Mouse (Mus musculus) ovary, adult 18-20 months (tissue): ENCODE data around the gene C3ar1.

Experiments
- DNase-seq: peaks from one replicate; pipeline ENCODE4 v3.0.0; 2022; ENCODE audit warnings: low spot score, mixed read lengths

Gene C3ar1

DNA sequence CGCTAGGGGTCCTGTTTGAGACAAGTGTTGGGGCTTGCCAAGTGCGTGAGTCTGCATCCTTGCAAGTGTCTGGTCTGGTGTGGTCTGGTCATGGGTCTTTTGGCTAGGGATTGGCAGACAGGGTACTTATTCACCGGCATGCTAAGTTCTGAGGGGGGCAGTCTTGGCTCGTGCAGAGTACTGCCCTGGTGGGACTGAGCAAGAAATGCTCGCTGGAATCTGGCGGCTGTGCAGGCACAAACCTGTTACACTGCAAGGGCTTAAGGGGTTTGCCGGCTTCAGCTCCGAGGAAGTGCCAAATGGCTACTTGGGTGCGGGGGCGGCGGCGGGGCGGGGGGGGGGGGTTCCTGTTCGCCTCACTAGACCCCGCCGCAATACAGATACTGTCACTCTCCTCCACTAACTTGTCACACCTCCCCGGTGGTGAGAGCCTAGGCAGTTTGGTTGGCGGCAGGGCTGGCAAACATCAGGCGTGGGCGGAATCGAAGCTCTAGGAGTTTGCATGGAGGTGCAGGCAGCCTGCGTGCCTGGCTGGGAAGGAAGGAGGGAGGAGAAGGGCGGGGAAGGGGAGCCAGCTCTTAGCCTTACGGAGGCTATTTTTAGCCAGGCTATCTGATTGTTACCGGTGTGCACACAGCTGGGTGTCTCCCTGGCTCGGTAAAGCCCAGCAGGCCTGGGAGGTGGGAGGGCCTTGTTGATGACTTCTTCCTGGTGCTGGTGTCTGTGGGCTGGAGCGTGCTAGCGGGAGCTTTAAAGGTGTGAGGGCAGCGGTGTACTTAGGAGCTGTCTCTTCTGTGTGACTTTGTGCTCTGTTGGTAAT lies 29.8 kb downstream of the C3ar1 start:
- DNase-seq: peak; percentile 76

DNA sequence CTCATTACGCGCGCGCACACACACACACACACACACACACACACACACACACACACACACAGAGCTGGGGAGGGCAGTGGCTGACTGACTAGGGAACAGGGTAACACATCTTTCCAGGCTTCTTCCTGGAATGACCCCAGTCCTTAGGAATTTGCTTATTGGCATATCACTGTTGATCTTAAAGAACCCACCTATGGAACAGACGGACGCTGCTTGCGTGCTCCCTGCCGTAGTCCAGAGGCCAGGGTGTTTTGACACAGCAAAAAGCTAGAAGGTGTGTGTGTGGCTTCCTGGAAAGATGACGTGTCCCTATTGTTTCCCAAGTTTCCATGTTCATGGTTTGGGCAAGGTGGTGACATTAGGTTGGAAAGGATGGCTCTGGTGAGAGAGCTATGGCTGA lies 30.8 kb downstream of the C3ar1 start:
- no peak for DNase-seq

DNA sequence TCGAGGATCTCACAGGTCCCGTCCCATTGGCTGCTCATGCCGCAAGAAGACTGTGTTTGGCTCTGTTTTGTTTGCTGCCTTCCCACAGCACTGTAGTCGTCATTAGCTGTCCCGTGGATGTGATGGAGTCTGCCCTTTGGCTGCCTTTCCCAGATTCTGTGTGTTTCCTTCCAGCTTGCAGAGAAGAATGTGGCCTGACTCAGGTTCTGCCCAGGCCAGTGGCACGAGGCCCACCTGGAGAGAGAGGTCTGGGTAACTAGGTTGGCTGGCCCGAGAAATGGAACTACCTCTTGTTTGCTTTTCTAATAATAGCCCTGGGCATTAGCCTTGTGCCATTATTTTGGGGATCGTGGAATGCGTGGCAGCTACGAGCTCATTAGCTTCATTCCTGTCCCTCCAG lies 31.9 kb downstream of the C3ar1 start:
- DNase-seq: no peak

DNA sequence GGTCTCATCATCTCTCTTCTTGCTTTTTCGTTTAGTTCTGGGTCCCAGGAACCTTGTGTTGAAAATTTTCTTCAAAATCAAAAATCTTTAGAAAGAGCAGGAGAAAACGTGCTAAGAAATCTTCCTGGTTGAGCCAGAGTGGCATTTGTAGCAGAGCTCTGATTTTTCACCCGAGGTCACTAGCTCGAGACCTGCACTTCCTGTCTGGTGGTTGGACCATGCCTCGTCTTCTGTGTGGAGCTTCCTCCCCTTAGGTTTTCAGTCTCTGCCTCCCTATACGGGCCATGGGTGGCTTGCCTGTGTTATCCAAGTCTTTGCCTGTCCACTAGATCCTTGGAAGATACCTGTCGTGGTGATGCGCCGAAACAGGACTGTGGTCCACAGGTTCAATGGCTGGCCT lies 34.1 kb downstream of the C3ar1 start:
- no peak for DNase-seq

DNA sequence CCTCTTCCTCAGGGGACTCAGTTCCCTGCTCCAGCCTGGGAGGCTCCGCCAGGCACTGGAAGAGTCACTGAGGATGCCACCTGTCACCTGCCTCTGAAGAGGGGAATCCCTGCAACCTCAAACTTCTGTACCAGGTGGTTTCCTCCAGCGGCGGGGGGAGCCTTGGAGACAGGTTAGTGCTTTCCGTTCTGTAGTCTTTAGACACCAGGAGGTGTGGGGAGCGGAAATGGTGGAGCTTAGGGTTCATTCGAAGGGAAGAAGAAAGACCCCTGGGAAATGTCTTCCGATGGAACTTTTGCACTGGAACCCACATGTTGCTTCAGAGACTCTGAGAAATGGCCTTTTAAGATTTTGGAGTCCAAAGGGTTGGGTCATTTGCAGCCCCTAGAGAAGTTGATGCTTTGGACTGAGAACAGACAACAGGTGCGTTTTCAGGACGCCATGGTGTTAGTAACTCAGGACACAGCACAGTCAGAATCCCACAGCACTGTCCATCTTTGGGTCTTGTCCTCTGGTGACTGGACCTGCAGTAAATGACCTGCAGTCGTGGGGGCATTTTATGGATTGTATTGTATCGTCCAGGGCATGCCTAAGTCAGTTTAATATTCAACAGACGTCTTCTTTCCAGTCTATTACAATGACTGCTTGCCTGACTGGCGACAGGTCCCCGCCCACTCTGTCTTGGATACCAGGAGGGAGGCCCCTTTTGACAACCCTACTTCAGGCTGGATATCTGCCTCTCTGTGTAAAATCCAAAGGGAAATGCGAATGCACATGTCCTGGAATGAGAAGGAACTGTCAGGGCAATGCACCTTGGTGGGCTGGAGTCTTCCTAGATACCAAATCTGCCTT lies 34.9 kb downstream of the C3ar1 start:
- DNase-seq: no peak

DNA sequence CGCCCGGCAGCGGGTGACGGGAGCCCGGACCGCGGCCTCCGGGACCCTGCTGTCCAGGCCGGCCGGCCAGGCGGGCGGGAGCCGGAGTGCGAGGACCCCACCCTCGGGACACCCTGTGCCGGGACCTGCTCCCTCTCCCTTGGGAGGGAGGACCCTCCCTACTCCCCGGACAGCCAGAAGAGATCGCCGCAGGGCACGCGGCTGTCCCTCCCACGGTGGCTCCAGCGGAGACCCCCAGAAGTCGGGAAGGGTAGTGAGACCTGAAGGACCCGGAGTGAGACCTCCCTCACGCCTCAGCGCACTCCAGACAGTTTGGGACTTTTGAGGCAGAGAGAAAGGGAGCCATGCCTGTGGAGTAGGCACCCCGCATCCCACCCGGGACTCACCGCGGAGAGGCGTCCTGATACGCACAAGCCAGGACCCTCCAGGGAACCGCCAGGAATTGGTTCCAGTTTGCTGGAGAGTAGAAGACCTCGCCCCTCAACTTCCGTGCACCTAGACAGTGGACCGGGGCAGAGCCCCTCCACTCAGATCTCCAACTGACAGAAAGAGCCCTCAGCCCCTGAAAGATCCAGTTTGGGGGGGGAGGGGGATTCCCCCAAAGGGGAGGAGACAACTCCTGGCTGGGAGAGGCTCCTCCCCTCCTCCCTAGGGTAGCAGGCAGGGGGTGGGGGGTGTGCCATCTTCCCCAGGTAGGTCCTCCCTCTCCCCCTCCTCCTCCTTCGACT lies 35.7 kb downstream of the C3ar1 start:
- no peak for DNase-seq

DNA sequence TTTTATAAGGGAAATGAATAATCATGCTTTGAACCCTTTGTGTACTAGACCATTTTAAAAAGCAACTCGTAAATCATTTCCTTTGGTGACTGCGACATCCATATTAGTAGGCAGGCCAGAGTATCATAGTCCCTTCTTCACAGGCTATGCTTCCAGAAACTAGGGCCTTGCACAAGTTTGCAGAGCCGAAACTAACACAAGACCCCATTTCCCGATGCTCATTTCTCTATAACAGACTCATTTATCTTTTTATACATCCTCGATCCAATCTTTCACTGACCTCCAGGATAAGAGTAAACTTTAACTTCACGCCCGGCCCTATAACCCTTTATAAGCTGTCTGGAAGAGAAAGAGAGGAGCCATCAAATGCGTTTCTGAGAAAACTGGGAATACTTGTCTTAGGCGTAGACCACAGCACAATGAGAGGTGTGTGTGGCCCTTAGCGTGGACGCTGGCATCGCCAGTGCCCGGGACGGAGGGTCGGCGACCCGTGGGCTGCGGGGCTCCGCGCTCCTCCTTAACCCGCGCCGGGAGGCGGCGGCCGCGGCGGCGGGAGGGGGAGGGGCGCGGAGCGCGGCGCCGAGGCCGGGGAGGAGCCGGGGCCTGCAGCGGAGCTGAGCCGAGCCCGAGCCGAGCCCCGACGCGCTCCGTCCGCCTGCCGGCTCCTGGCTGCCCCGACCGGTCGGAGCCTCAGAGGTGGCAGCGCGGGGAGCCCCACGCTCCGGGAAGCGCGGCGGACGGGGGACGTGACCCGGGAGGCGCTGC lies 36.5 kb downstream of the C3ar1 start, which contains the start of gene Foxj2:
TSS of gene Foxj2 (plus strand) at position 609 of the 765 bp plus-strand sequence.
- DNase-seq: peak; percentile 57

DNA sequence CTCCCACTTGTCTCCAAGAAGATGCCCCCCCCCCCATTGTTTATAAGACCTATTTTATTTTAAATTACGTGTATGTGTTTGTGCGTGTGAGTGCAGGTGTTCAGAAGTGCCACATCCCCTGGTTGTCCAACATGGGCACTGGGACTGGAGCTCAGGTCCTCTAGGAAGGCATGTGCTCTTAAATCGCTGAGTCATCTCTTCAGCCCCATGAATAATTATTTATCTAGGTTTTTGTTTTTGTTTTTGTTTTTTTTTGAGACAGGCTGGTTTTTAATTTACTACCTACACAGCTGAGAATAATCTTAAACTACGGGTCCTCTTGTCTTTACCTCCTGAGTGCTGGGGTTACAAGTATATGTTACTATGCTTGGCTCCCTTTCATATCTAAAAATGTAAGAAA lies 42.3 kb downstream of the C3ar1 start:
- no peak for DNase-seq

DNA sequence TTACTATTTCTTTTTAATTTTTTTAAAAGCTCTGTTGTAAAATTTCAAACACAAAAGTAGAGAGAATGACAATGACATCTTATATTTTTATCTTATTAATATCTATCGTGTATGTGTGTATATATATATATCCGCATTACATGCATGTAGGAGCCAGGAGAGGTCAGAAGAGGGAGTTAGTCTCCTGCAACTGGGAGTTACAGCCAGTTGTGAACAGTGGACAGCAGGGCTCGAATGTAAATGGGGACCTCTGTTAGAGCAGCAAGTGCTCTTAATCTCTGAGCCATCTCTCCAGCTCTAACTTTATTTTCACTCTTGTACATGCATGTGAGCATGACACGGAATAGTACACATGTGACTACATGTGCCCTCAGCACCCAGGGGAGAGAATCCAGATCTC lies 43.2 kb downstream of the C3ar1 start:
- no peak for DNase-seq

DNA sequence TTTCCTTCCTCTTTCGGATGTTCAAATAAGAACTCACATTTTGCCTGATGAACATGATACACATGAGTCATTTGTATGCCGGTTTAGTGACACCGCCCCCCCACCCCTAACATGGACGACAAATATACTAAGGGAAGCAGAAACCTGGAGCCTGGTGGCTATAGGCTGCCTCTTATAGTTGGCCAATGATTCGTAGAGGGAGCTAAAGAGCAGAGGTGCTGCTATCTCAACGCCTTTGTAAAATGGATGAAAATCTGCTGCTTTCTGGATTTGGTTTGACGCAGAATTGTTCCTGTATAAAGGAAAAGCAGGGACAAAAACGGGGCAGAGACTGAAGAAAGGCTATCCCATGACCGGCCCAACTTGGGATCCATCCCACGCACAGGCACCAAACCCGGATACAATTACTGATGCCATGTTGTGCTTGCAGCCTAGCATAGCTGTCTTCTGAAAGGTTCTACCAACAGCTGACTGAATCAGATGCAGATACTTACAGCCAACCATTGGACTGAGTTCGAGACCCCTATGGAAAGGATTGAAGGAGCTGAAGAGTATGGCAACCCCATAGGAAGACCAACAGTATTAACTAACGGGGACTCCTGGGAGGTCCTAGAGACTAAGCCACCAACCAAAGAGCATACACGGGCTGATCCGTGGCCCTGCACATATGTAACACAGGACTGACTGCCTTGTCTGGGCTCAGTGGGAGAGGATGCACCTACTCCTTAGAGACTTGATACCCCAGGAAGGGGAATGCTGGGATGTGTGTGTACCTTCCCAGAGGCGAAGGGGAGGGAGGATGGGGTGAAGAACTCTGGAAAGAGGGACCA lies 44.0 kb downstream of the C3ar1 start:
- no peak for DNase-seq

DNA sequence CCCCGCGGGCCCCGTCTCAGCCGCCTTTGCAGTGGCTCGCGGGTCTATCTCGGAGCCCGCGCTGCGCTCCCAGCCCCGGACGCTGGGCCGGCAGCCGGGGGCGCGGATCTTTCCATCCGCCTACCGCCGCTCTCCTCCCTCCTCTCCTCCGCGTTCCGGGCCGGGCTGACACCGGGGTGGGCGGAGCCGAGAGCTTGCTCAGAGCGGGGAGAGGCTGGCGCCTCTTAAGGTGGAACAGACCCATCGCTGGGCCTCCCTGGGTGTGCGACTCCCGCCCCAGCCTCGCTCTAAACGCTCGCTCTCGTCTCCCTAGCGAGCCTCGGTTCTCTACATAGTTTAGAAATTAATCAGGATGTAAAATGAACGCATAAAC lies 44.7 kb downstream of the C3ar1 start:
- peak; percentile 92 for DNase-seq

DNA sequence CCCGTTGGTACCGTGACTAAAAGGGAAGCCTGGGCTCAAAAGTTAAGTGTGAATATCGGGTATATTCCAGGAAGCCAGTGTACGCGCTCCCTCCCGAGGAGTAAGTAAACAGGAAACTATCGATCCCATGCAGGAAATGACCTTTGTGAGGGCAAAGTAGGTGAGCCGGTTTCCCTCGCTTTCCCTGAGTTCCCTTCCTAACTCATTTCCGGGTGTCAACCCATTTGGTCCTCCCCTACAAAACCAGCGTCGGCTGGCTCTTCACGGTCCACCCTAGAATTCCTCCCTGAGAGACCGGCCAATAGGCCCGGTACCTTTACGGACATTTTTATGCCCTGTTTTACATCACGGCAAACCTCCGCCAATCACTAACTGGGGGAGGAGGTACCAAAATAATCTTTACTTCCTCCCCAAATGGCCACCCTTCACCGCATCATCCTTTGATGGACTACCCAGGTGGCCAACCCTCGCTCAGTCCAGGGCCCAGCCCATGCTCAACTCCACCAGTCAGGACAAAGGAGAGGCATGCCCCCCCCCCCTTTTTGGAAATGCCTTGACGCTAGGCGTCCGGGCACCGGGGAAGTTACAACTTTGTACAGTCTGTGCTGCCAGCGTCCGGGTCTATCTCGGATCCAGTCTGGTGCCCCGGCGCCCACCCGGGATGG lies 45.2 kb downstream of the C3ar1 start:
- DNase-seq: peak; percentile 98

DNA sequence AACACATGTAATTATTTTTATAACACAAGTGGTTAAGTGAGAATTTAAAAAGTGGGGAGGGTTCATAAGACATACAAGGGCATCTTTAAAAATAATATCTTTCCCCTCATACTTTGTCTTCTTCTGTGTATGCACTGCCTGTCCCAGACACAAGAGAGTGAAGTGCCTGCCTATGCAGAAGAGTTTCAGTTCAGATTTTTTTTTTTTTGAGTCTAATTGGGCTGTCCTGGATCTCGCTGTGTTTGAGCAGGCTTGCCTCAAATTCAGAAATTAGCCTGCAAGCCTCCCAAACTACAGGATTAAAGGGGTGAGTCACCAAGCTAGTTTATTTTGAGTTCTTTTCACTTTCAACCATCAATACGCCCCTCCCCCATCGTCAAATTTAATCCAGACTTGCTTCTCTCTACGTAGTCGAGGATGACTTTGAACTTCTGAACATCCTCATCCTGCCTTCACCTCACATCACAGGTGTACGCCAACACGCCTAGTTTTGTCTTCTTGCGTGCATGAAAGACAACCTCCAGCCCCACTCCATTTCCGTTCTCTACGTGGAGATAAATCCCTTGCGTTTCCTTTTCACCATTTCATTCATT lies 45.8 kb downstream of the C3ar1 start:
- DNase-seq: no peak

DNA sequence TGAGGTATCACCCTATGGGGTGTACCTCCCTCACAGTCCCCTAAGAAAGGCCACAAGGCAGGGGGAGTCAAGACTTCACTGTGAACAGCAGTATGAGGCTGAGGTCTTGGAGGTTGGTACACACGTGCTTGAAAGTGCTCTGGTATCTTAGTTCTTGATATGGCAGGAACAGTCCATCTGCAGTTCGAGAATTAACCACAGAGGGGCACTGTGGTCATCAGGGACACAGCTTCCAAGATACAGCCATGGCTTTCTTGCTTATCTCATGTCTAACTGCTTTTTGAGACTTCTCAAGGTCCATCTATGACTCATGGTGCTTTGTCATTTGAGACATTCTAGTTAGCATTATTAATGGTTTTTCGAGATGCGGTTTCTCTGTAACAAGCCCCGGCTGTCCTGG lies 51.5 kb downstream of the C3ar1 start:
- peak; percentile 50 for DNase-seq

DNA sequence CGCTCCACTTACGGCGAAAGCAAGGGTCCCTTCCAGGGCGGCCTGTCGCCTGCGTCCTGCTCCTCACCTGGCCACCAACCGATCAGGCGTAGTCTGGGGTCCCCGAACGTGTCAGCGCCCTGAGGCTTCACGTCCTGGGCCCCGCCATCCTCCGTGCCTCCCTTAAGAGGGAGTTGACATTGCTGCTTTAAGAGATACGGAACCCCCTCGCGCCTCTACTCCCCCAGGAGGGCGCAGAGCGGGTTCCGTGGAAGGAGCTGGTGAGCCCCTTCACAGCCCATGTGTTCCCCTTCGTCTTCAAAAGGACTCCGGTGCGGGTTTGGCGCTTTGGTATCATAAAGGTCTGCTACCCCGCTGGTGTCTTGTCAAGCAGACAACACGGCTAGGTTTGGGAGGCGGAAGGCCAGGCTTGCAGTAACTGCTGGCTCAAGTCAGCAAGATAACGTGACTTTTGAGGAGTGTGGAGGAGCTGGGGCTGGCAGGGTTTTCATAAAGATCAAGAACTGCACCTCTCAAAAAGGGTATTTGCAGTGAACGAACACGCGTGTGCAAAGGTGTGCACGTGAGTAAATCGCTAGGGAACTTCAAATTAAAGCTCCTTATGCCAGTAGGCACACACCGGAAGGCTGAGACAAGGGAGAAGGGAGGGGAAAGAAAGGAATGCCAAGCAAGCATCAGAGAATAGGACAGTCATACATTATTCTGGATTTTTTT lies 54.0 kb downstream of the C3ar1 start:
- DNase-seq: no peak

DNA sequence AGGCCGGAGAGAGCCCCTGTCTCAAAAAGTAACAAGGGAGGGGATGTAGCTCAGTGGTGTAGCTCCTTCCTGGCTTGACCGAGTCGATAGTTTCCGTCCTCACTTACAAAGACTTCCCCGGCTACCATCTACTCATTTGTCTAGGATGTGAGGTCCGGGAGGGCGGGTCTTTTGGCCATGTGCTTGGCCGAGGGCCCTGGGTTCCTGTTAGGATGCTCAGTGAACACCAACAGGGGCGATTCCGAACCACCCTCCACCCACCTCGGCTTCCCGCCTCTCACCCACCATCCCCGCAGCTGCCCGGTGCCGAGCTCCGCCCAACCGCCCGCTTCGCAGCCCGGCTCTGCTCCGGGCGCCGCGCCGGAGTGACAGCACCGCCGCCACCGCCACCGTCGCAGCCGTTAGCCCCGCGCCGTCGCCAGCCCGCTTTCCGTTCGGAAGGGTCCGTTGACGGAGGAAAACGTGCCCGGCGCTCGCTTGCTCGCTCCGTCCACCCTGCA lies 54.6 kb downstream of the C3ar1 start, which contains the start of gene Slc2a3:
TSS of gene Slc2a3 (minus strand) at position 340 of the 500 bp plus-strand sequence.
- no peak for DNase-seq

DNA sequence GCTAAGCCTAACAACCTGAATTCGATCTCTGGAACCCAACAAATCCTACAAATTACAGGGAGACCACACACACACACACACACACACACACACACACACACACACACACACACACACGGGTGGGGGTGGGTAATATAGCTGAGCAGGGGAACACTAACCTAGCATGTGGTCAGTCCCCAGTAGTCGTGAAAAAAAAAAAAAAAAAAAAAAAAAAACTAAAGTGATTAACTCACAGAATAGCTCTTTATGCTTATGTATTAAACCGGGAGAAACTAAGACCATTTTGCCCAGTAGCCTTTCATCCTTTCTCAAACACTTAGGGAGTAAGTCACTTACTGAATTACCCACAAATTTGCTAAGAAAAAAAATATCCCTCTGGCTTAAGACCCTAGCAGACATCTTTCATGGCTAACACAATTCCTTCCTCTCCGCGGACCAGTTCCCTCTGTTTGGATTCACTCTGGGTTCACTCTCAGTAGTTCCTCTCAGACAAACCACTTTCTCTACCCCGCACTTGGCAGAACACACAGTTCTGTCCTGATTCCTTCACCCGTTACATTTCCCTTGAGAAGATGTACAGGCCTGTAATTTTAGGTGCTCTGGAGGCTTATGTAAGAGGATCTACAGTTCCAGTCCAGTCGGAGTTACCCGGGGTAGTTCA lies 55.2 kb downstream of the C3ar1 start:
- DNase-seq: no peak
